Mouse (Mus musculus) ES-E14 (cell line): ENCODE measurements at regions not wholly inside any gene's neighbourhood (a gene's known extent, or its start where the extent isn't known, plus 50 kb on each side); places are given as distances from the start of the nearest gene placed in this dataset.
A peak's percentile ranks its signal among the peaks of the same experiment; 100 is the strongest.

ENCODE experiments used
- DNase-seq: peaks from one replicate; pipeline ENCODE4 v3.0.0-alpha.2; 2013; ENCODE audit warnings: low read depth, low spot score
- H3K27ac ChIP-seq: 2 replicates; pipeline ENCODE4 v1.5.1; 2012; ENCODE audit warnings: low read depth, mild to moderate bottlenecking, low read length, moderate library complexity, mixed read lengths; ENCODE audit not compliant: poor library complexity, insufficient read depth, severe bottlenecking
- H3K36me3 ChIP-seq: 2 replicates; pipeline ENCODE4 v1.6.1; 2012; ENCODE audit warnings: mild to moderate bottlenecking, low read length, moderate library complexity, mixed read lengths; ENCODE audit not compliant: control insufficient read depth, poor library complexity, insufficient read depth, severe bottlenecking
- H3K4me1 ChIP-seq, 2 experiments: fragments of 150-350 bp in 1 of 2; sonication (generic) in 1 of 2; 2 replicates each; pipeline ENCODE4 v1.6.1; 2012; ENCODE audit warnings: low read length in 2 of 2, mild to moderate bottlenecking in 1 of 2, mixed read lengths in 1 of 2; ENCODE audit not compliant: control insufficient read depth in 2 of 2, insufficient read depth in 2 of 2, poor library complexity in 1 of 2
- H3K4me3 ChIP-seq, 2 experiments: fragments of 150-350 bp in 1 of 2; sonication (generic) in 1 of 2; 2 replicates each; pipeline ENCODE4 v1.5.1; 2012; ENCODE audit warnings: low read length in 2 of 2, low read depth in 1 of 2, mild to moderate bottlenecking in 1 of 2, mixed read lengths in 1 of 2; ENCODE audit not compliant: insufficient read depth in 1 of 2, poor library complexity in 1 of 2, severe bottlenecking in 1 of 2
- H3K9ac ChIP-seq: 2 replicates; pipeline ENCODE4 v1.6.1; 2012; ENCODE audit warnings: low read depth, mild to moderate bottlenecking, low read length, mixed read lengths; ENCODE audit not compliant: poor library complexity, insufficient read depth, severe bottlenecking
- H3K9me3 ChIP-seq: fragments of 150-350 bp; sonication (generic); 2 replicates; pipeline ENCODE4 v1.6.1; 2012; ENCODE audit warnings: low read depth, mild to moderate bottlenecking, low read length; ENCODE audit not compliant: control insufficient read depth, insufficient read depth
- CHD2 ChIP-seq: IDR thresholded peaks from 2 replicates; pipeline ENCODE4 v1.6.1; 2014; ENCODE audit warnings: mild to moderate bottlenecking, low read depth, low read length, inconsistent platforms
- HCFC1 ChIP-seq: IDR thresholded peaks from 2 replicates; pipeline ENCODE4 v1.6.1; 2012; ENCODE audit warnings: low read length, inconsistent platforms, borderline replicate concordance; ENCODE audit not compliant: insufficient read depth
- MAFK ChIP-seq: IDR thresholded peaks from 2 replicates; pipeline ENCODE4 v1.6.1; 2014; ENCODE audit warnings: mild to moderate bottlenecking, low read depth, low read length, inconsistent platforms; ENCODE audit not compliant: insufficient read depth
- ZC3H11A ChIP-seq: IDR thresholded peaks from 2 replicates; pipeline ENCODE4 v1.6.1; 2012; ENCODE audit warnings: low read depth, mild to moderate bottlenecking, inconsistent platforms, low read length, borderline replicate concordance
- ZNF384 ChIP-seq: IDR thresholded peaks from 2 replicates; pipeline ENCODE4 v1.6.1; 2012; ENCODE audit warnings: low read depth, low read length, inconsistent platforms
- in situ Hi-C, 2 experiments: fragments of 600-800 bp; cut with MboI; formaldehyde crosslinking; loops; one replicate each; pipeline ENCODE4 v1.15.1; 2025; ENCODE audit warnings: low sequenced_read_pairs in 2 of 2, inconsistent platforms in 1 of 2; ENCODE audit not compliant: unreplicated experiment in 2 of 2

DNA sequence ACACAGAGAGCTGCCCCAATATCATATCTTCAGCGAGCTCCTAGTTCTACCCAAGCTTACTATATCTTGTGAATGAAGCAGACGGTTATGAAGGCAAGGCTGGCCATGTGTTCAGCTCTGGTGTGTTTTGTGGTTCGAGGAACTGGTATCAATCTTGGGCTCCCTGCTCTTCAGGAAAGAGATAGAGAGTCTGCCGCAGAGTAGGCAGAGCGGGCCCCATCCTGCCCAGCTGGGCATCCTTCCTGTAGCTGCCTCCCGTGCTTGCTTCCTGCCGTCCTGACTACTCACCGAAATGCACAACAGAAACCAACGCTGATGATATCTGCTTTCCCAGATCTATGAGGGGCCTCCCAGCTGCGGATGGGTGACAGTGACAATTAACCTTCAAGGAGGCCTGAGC lies 60.3 kb downstream of the Snrpe start:
- no peak for TF ChIP-seq MAFK
- no peak for TF ChIP-seq CHD2
- in situ Hi-C loops, result no loop called here

DNA sequence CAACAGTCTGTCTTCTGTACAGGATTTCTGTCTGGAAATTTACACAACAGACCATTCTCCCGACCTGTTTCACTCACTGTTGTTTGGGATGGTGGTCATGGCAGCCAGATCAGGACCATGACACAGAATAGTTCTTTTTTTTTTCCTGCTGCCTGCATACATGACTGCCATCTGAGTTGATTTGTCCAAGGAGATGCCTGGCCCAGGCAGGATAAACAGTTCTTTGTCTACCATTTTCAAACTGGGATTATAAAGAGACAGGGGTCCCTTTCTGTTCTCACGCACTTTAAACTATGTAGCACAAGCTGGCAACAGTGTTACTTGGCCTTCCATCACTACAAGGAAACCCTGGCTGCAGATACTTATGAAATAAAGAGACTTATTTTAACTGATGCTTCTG lies 61.1 kb downstream of the Snrpe start:
- no peak for TF ChIP-seq CHD2
- no peak for TF ChIP-seq ZC3H11A
- no peak for TF ChIP-seq ZNF384
- TF ChIP-seq HCFC1, result no peak
- no peak for TF ChIP-seq MAFK
- no peaks in the 10 kb centered on the region for H3K9me3 ChIP-seq
- no peak for DNase-seq
- H3K27ac ChIP-seq, result no peak overlapping the region
- no peak overlapping the region for H3K9ac ChIP-seq
- in situ Hi-C loops, result no loop called here
- H3K4me3 ChIP-seq, result no peak overlapping the region
- no peaks in the 10 kb centered on the region for H3K4me1 ChIP-seq
- no peaks in the 10 kb centered on the region for H3K36me3 ChIP-seq

More for the DNA sequence above, 60.3 kb downstream of the Snrpe start:
- no peak overlapping the region for H3K27ac ChIP-seq
- no peaks in the 10 kb centered on the region for H3K4me1 ChIP-seq
- no peaks in the 10 kb centered on the region for H3K9me3 ChIP-seq
- H3K36me3 ChIP-seq, result no peaks in the 10 kb centered on the region
- no peak overlapping the region for H3K9ac ChIP-seq
- no peak for DNase-seq
- no peak overlapping the region for H3K4me3 ChIP-seq

DNA sequence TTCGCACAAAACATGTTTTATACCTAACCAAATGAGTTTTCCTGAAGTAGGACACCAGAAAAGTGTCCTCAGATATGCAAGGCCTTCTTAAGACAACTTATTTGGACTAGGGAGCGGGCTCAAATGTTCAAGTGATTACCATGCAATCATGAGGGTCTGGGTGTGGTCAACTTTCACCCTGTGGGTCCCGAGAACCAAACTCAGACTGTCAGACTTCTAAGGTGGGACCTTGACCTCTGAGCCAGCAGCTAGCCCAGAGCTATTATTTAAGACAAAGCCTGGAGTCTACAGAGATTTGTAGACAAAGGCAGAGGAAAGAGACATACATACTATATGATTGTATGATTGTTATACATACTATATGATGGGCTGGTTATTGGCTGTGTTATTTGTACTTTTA lies 62.5 kb downstream of the Snrpe start:
- no peaks in the 10 kb centered on the region for H3K36me3 ChIP-seq
- DNase-seq, result no peak
- no peaks in the 10 kb centered on the region for H3K4me1 ChIP-seq
- no peak overlapping the region for H3K27ac ChIP-seq
- no peak for TF ChIP-seq MAFK
- no peak for TF ChIP-seq ZNF384
- TF ChIP-seq HCFC1, result no peak
- TF ChIP-seq ZC3H11A, result no peak
- no peak for TF ChIP-seq CHD2
- H3K4me3 ChIP-seq, result no peak overlapping the region
- no peak overlapping the region for H3K9ac ChIP-seq
- H3K9me3 ChIP-seq, result no peaks in the 10 kb centered on the region
- in situ Hi-C loops, result no loop called here

DNA sequence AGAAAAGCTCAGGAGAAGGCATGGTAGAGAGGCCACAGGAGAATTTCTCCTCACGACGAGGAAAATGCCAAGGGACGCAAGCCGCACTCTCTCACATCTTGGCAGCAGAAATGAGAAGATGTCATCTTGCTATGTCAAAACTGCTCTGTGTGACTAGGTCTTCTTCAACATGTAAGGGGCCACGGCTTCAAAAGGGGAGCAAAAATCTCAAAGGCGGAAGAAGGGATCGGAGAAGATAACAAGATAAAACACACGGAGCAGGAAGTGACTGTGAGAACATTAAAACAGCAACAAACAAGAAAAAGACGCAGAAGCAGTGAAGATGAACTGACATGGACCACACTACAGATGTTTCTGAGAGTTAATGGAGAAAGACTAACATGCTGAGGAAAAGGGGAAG lies 65.1 kb downstream of the Snrpe start:
- no peak overlapping the region for H3K9ac ChIP-seq
- H3K4me1 ChIP-seq, result no peaks in the 10 kb centered on the region
- H3K36me3 ChIP-seq, result no peaks in the 10 kb centered on the region
- no peak overlapping the region for H3K27ac ChIP-seq
- H3K9me3 ChIP-seq, result no peaks in the 10 kb centered on the region
- TF ChIP-seq CHD2 (no peak), ZNF384 (no peak), ZC3H11A (no peak), MAFK (no peak), HCFC1 (no peak)
- in situ Hi-C loops, result no loop called here
- H3K4me3 ChIP-seq, result no peak overlapping the region
- DNase-seq, result no peak

DNA sequence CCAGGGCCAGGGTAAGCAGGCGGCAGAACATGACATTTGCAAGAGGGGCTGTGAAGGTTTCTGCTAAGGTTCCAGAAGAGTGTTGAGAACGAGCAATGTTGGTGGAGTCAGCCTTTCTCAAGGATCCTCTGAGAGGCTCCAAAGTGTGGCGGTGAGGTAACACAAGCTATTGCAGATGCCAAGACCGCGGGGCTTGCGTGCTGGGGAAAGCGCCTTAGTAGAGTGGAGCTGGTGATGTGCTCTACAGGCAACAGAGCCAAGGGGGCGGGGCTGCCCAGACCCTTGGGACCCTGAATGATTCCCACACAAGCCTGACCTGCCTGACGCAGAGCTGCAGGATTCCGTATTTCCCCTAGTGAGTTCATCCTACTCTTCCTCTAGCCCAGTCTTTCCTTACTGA lies 66.3 kb downstream of the Snrpe start:
- DNase-seq, result no peak
- in situ Hi-C loops, result no loop called here
- TF ChIP-seq MAFK (no peak), CHD2 (no peak), ZC3H11A (no peak), HCFC1 (no peak), ZNF384 (no peak)
- Histone ChIP-seq H3K9me3 (no peaks in the 10 kb centered on the region), H3K4me3 (peak overlapping the region; percentile 10 to 28; a peak in 2 of 4 replicates), H3K36me3 (no peaks in the 10 kb centered on the region), H3K9ac (no peak overlapping the region), H3K27ac (no peak overlapping the region), H3K4me1 (no peaks in the 10 kb centered on the region)
